Mouse (Mus musculus): ENCODE results near the gene Vinac1.

GRCm38 (mm10) chr2:129004872-129005271, 43.1 kb downstream of the Vinac1 start:
- TF ChIP-seq CTCF (conservative IDR thresholded peaks at IDR 0.05; ENCODE audit: insufficient read depth, insufficient read length, low read depth, low read length) = no peak
- no peak for TF ChIP-seq POLR2A (IDR thresholded peaks at IDR 0.05; ENCODE audit: low read depth, low read length)

All from kidney, adult 2 months (tissue).